Comparison of ENCODE assay signal across 21 mouse cellular contexts in the genomic region with DNA sequence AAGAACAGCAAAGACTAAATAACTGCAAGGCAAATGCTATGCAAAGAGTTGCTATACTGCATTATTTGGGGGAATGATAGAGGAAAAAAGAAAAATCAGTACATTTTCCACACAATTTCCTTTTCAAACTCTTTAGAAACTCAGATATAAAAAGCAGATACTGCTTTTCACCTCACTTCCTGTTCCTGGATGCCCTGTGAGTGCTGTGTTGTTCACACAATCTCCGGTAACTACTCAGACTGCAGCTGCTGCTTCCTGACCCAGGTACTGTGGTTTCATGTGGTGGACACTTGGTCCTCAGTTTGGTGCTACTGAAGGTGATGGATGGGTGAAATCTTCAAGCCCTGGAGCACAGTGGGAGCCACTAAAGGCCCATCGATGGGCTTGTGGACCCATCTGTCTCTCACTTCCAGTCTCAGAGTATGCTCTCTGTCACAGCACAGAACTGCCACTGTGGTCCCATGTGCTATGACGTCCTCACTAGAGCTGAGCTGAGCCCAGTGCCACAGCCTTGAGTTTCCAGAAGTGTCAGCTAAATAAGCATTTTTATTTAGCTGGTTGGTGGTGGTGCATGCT. TPM values are rescaled to one million over a fixed set of nuclear protein-coding genes. Genes with fewer than 3 reads are reported as not detected.
A peak's percentile ranks its signal among the peaks of the same experiment; 100 is the strongest.
DNase-seq lines count a peak whose midpoint lies in the region; ATAC-seq and TF ChIP-seq lines count a peak whose summit lies in the region.
"Had no signal": no experiment of that assay in that cellular context is flagged by ENCODE, and none has a peak within 500 bp of the region (broad histone marks: within the 10 kb centered on the region; RNA-seq: fewer than 3 reads in every experiment).

No protein-coding gene starts in this region.

- no peak overlapping the region for H3K4me2 ChIP-seq in intestine, embryonic 16.5 days (ENCODE audit: low read depth, low read length)
- H3K4me2 ChIP-seq: embryonic facial prominence, embryonic 12.5 days; forebrain, embryonic 13.5 days; hindbrain, embryonic 12.5 days; limb, embryonic 12.5 days; liver, embryonic 13.5 days; midbrain, embryonic 13.5 days; neural tube, embryonic 15.5 days had no signal

- H3K4me1 ChIP-seq in small intestine, adult 2 months (ENCODE audit: control insufficient read depth, insufficient read depth, insufficient read length, low read length) = no peaks in the 10 kb centered on the region; the same call in 1 of the 2 replicates
- H3K4me1 ChIP-seq in intestine, embryonic 16.5 days (ENCODE audit: control insufficient read depth, insufficient read depth, low read length) = no peaks in the 10 kb centered on the region
- H3K4me1 ChIP-seq: embryonic facial prominence, embryonic 12.5 days; hindbrain, embryonic 12.5 days; limb, embryonic 12.5 days; midbrain, embryonic 13.5 days; neural tube, embryonic 15.5 days had no signal

- no peaks in the 10 kb centered on the region for H3K27me3 ChIP-seq in small intestine, adult 2 months (ENCODE audit: control insufficient read depth, insufficient read depth, low read length)
- H3K27me3 ChIP-seq in intestine, embryonic 16.5 days (replicated peaks; ENCODE audit: control insufficient read depth, insufficient read depth, low read length) = no peaks in the 10 kb centered on the region
- H3K27me3 ChIP-seq: embryonic facial prominence, embryonic 12.5 days; forebrain, embryonic 13.5 days; hindbrain, embryonic 12.5 days; limb, embryonic 12.5 days; liver, embryonic 13.5 days; midbrain, embryonic 13.5 days; neural tube, embryonic 15.5 days had no signal

- WGBS in small intestine, adult 2 months = 80% methylated on average over 3 of the region's 3 CpGs
- WGBS in intestine, embryonic 16.5 days = 82% methylated on average over 3 of the region's 3 CpGs

- no peaks in the 10 kb centered on the region for H3K9me3 ChIP-seq in intestine, embryonic 16.5 days (ENCODE audit: control insufficient read depth, low read length)
- H3K9me3 ChIP-seq: embryonic facial prominence, embryonic 12.5 days; forebrain, embryonic 13.5 days; hindbrain, embryonic 12.5 days; limb, embryonic 12.5 days; liver, embryonic 13.5 days; midbrain, embryonic 13.5 days; neural tube, embryonic 15.5 days had no signal

- no peak for TF ChIP-seq POLR2A in small intestine, adult 2 months (IDR thresholded peaks at IDR 0.05; ENCODE audit: low read depth, low read length)

- intact Hi-C loops in left cerebral cortex, postnatal 14 days (cut with DNase I) = no loop called here

- no peak for TF ChIP-seq CTCF in small intestine, adult 2 months (IDR thresholded peaks at IDR 0.05; ENCODE audit: extremely low read depth, insufficient read length, insufficient replicate concordance, low read depth, low read length)

- no peak overlapping the region for H3K4me3 ChIP-seq in small intestine, adult 2 months (ENCODE audit: low read depth, low read length)
- no peak overlapping the region for H3K4me3 ChIP-seq in intestine, embryonic 16.5 days (ENCODE audit: low read length)
- H3K4me3 ChIP-seq: embryonic facial prominence, embryonic 12.5 days; erythroblast, embryonic 14.5 days; forebrain, embryonic 13.5 days; hindbrain, embryonic 12.5 days; limb, embryonic 12.5 days; liver, embryonic 13.5 days; midbrain, embryonic 13.5 days; neural tube, embryonic 15.5 days had no signal

- 0 out of 2 replicates have a peak overlapping the region, but pooled peaks have one; percentile 1 for H3K27ac ChIP-seq in small intestine, adult 2 months (ENCODE audit: insufficient read depth, low read depth, low read length)
- no peak overlapping the region for H3K27ac ChIP-seq in intestine, embryonic 16.5 days (ENCODE audit: low read length)
- H3K27ac ChIP-seq: embryonic facial prominence, embryonic 12.5 days; forebrain, embryonic 13.5 days; hindbrain, embryonic 12.5 days; limb, embryonic 12.5 days; liver, embryonic 13.5 days; midbrain, embryonic 13.5 days; neural tube, embryonic 15.5 days had no signal

- peak; percentile 37 for DNase-seq in A20 (ENCODE audit: low read depth, low spot score)
- DNase-seq in CD4-positive helper T cell, adult 2 months (ENCODE audit: low read depth, low spot score) = peak; percentile 59
- DNase-seq in cerebellum, adult 18-20 months = no peak
- no peak for DNase-seq in left cerebral cortex, postnatal 14 days (ENCODE audit: low spot score in 2 of 2)
- no peak for DNase-seq in frontal cortex, postnatal 25 days (ENCODE audit: low spot score in 2 of 2)
- DNase-seq: adrenal gland, adult 8-10 months; cerebellum, adult 9-11 months; gastrocnemius, postnatal 36 days; kidney, postnatal 36 days; liver, embryonic 13.5 days; right cerebral cortex, postnatal 14 days had no signal

- 0 out of 2 replicates have a peak, but pooled peaks have one; percentile 18 for ATAC-seq in granulocyte monocyte progenitor cell, adult 5-6 weeks (replicated peaks; ENCODE audit: poor library complexity, severe bottlenecking)
- no peak for ATAC-seq in intestine, embryonic 16.5 days
- ATAC-seq: forebrain, embryonic 13.5 days; midbrain, embryonic 13.5 days had no signal

- H3K36me3 ChIP-seq in small intestine, adult 2 months (ENCODE audit: control insufficient read depth, insufficient read depth, low read length) = peaks cover 57% of the 10 kb centered on the region
- peaks cover 9% of the 10 kb centered on the region for H3K36me3 ChIP-seq in intestine, embryonic 16.5 days (ENCODE audit: control insufficient read depth, insufficient read depth, low read length)

- no peak overlapping the region for H3K9ac ChIP-seq in intestine, embryonic 16.5 days (ENCODE audit: low read depth, low read length)
- H3K9ac ChIP-seq: embryonic facial prominence, embryonic 12.5 days; forebrain, embryonic 13.5 days; hindbrain, embryonic 12.5 days; limb, embryonic 12.5 days; liver, embryonic 13.5 days; midbrain, embryonic 13.5 days; neural tube, embryonic 15.5 days had no signal

RNA-seq across cellular contexts. Expression of gene Fam120a, which starts 38.2 kb away (rescaled TPM):
- total RNA-seq in granulocyte monocyte progenitor cell, adult 5-6 weeks (2014; fragmentation: Nextera tagmentation) = 161 and 168 TPM in 2 replicates
- total RNA-seq in granulocyte monocyte progenitor cell, adult 5-6 weeks (2017) = 123 and 128 TPM in 2 replicates
- 56.5 and 80.1 TPM in 2 replicates for polyA plus RNA-seq in small intestine, adult 2 months (2012; rRNA removed)
- 25.7 and 26.0 TPM in 2 replicates for polyA plus RNA-seq in intestine, embryonic 16.5 days (2015; fragmentation: Nextera tagmentation; extraction: Ambion mirVana)
- total RNA-seq in left cerebral cortex, postnatal 14 days (2021) = 100 to 1,000 TPM; 127 to 130 TPM

RNA-seq across cellular contexts. Expression of gene Phf2, which starts 58.7 kb away (rescaled TPM):
- total RNA-seq in granulocyte monocyte progenitor cell, adult 5-6 weeks (2014; fragmentation: Nextera tagmentation) = 16.7 and 26.7 TPM in 2 replicates
- 6.4 and 7.2 TPM in 2 replicates for total RNA-seq in granulocyte monocyte progenitor cell, adult 5-6 weeks (2017)
- 6.5 and 11.0 TPM in 2 replicates for polyA plus RNA-seq in small intestine, adult 2 months (2012; rRNA removed)
- 3.9 and 4.5 TPM in 2 replicates for polyA plus RNA-seq in intestine, embryonic 16.5 days (2015; fragmentation: Nextera tagmentation; extraction: Ambion mirVana)
- total RNA-seq in left cerebral cortex, postnatal 14 days (2021) = 10 to 100 TPM; 28.1 to 28.6 TPM

Comparison
In these comparisons a context has a peak if more than half of its experiments do, and no peak if none do; other contexts are left out.
1. DNase-seq: peak in A20 (single experiment) and CD4-positive helper T cell, adult 2 months (single experiment); none in cerebellum, adult 18-20 months (0 of 2), left cerebral cortex, postnatal 14 days (0 of 2) and frontal cortex, postnatal 25 days (0 of 2).